Mouse (Mus musculus) layer of hippocampus, adult 11-12 months (tissue): ENCODE measurements around the gene Map1a.
A peak's percentile ranks its signal among the peaks of the same experiment; 100 is the strongest.

Source experiments
- DNase-seq: peaks from one replicate; pipeline ENCODE4 v3.0.0; 2022; ENCODE audit warnings: low spot score

Gene Map1a

DNA sequence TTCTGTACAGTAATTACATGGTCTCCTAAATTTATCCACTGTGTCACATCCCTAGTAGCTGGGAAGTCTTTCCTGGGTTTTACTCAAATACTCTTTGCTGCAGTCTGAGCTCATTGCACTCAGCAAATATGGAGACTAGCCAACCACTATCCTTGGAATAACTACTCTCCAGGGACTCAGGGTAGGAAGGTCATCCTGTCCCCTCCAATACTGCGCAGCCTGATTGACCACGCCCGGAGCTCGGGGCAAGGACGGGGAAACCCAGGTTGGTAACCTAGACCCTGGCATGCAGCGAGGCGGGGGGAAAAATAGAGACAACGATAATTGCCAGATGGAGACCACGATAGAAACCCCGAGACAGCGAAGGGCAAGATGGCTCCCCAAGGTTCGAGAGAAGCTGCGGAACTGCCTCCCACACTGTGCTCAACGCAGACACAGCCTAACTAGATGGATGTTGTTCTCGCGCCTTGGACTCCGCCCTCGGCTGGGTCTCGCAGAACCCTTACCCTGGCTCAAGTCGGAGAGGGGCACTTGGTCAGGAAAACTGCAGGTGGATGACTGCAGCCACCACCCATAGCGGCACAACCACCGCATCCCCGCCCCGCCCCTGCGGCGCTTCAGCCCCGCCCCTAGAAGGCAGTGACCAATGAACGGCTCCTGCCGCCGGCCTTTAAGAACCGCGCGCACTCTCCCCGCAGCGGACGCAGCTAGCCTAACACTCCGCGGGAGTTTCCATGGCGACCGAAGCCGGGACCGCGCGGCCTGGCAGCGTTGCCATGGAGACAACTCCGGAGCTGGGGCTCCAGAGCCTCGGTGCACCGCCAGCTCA is at the start of gene Map1a:
Map1a (plus strand) TSS at position 700 of the 829 bp plus-strand sequence.
- DNase-seq, result peak; percentile 97

GRCm38 (mm10) chr2:121244099-121244498 is 45.3 kb upstream of the Map1a start:
- peak; percentile 36 for DNase-seq

GRCm38 (mm10) chr2:121249758-121250157 is 39.6 kb upstream of the Map1a start:
- no peak for DNase-seq

DNA sequence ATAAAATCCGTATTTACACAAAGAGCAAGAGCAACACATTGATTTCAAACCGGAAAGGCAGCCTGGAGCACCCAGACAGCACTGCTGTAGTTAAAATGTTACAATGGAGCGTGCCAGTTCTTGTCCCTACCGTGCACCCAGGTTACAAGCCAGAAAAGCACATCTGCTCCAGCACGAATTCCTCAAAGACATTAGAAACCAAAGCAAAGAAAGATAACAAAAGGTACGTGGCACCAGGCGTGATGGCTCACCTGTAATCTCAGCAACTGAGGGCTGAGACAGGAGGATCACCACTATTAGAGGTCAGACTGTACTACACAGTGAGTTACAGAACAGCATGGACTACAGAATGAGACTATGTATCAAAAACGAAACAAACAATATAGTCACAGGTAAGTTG is 21.0 kb upstream of the Map1a start:
- DNase-seq, result no peak

GRCm38 (mm10) chr2:121270521-121271235 is 18.7 kb upstream of the Map1a start:
- no peak for DNase-seq

GRCm38 (mm10) chr2:121271236-121271927 is 18.0 kb upstream of the Map1a start, which contains the start of gene Trp53bp1:
Gene Trp53bp1, minus strand, starts transcription at chr2:121271407.
- DNase-seq, result peak; percentile 96

GRCm38 (mm10) chr2:121271928-121272516 is 17.4 kb upstream of the Map1a start:
- no peak for DNase-seq

GRCm38 (mm10) chr2:121287850-121288249 is 1.6 kb upstream of the Map1a start:
- DNase-seq, result no peak

DNA sequence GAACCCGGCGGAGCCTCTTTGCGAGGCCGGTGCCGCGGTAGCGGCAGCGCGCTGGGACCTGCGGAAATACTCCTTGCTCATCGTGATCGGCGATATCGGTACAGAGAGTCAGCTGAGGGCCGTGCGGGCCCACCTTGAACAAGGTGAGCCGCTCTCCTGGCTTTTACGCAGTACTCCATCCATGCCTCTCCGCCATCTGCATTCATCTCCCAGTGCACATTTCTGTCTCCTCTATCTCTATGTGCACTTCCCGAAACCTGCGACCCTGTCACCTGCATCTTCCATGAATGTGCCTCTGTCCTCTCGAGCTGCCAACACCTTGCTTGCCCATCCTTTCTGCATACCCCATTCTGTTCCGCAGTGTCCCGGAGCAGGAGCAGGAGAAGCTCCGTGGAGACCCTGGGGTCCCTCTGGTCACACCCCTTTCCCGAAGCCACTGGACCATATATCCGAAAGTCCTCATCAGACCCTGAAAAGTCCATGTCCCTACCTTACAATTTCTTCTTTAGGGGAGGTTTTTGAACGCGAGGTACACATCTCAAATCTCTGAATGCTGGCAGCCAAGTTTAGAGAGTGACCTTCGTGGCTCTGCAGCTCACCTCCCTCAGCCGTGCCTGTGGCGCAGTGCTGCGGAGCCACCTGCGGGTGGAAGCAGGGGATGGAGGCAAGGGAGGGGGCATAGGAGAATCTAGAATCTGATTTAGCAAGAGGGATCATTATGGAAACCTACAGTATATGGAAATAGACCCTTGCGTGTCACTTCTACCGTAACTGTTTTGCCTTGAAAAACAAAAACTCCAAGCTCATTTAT is 535 bp downstream of the Map1a start:
- DNase-seq, result peak; percentile 21

- no peak for DNase-seq
These were observed 3.1 kb downstream of the Map1a start for GRCm38 (mm10) chr2:121292316-121293013.

DNA sequence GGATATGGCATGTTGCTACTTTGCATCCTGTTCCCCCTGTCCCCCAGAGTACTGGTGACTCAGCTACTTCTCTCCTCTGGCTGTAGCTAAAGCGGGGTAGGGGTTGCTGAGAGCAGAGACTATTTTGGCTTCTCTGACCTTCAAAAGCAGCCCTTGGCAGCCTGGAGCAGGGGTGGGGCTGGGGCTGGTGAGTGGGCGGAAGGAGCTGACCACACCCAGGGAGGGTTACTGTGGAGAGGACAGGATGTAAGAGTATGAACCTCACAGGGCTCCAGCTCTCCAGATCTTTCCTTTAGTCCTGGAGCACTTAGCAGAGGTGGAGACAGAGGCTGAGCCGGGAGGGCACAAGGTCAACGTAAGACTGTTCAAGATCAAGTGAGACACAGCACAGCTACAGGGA is 4.8 kb downstream of the Map1a start:
- DNase-seq, result no peak

DNA sequence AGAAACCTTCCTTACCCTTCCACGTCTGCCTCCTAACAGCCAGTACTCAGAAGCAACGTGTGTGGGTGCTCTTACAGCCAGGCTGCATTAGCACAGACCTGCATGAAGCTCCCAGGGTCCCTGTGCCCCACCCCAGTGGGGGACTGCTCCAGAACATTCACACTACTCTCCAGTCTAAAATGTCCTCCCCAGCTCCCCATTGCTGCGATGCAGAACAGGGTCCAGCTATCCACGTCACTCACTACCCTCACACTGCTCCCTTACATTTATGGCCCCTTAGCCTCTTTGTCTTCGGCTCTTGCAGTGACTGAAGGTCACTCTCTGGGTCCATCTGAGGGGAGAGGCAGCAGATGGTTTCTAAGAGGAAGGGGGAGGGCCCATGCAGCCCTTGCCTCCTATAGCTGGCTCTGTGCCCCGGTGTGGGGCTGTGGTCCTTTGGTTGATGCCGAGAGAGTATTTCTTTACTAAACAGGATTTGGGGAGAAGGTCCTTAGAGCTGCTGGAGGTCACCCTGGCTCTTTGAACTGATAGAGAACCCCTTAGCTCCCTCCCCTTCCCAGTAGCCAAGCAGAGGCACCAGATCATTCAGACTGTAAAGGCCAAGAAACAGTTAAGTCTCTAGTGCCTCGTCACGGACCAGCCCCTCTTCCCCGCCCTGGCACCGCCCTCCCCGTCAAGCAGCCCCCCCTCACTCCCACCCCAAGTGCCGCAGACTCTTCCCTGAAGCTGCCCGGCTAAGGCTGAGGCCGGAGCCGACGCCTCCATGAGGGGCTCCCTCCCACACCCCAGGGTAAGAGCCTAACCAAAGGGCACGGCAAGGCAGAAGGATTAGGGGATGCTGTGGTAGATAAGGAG is 5.6 kb downstream of the Map1a start:
- peak; percentile 78 for DNase-seq

DNA sequence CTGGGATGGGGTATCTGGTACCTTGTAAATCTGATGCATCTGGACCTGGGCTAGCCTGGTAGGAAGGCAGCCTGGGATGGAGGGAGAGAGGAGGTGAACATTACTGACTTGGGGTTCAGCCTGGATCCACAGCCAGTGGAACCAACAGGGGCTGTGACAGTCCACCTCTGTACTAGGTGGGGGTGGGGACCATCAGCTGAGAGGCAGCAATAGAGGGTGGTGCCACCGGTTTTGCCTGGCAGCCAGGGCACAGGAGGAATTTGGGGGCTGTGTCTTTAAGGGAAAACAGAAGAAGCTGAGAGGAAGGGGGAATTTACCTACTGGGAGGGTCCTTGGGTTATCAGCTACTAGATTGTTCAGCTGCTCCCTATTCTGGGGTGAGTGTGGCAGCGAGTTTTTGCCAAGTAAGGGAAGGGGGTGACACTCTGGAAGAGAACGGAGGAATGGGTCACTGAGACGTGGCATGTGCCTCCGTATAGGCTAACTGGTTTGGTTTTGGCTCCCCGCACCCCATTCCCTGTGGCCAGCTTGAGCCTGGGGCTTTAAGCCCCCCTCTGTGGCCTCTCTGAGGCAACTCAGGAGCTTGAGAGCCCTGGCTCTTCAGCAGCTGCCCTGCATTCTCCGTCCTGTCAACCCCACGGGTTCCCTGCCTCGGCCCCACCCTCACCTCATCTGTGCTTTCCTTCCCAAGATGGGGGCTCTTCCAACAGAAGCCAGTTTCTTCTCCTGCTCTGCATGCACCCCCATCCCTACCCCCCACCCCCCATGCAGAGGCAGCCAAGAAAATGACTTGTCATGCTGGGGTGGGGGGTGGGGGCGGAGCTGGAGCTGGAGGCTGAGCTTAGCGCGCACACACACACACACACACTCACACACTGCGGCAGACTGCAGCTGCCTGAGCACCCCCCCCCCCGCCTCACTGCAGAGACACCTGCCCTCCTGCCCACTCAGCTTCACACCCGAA is 6.5 kb downstream of the Map1a start:
- peak; percentile 66 for DNase-seq

- no peak for DNase-seq
These were observed 7.4 kb downstream of the Map1a start for GRCm38 (mm10) chr2:121296754-121297231.

DNA sequence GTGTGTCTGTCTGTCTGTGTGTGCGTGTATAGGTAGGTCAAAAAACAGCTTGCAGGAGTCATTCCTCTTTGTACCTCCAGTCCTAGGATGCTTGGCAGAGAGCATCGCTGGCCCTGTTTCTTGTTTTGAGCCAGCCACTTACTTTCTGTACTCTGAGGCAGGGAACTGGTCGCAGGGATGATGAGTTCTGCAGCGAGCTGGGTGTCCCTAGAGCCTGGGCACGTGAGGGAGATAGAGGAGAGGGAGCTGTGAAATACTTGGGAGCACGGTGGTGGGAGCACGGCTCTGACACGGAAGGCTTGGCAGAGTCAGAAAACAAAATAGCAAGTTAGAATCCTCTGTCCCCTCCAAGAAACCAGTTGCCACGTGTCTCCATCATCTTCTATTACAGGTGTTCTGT is 8.3 kb downstream of the Map1a start:
- no peak for DNase-seq

DNA sequence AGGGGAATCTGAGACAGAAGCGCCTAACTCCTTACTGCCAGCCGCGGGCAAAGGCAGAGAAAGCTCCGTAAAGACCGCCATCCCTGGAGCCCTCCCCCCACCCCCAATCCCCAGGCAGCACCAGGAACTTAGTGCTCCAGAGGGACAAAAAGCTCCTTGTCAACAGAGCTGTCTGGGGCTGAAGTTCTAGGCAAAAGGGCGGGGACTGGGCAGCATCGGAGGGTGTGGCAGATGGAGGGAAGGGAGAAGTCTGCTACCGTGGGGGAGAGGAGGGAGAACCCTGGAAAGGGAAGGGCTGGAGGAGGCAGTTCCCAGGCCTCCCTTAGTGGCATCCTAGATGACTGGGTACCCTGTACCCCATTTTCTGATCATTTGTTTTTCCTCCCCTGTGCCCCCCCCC is 8.7 kb downstream of the Map1a start:
- DNase-seq, result no peak

DNA sequence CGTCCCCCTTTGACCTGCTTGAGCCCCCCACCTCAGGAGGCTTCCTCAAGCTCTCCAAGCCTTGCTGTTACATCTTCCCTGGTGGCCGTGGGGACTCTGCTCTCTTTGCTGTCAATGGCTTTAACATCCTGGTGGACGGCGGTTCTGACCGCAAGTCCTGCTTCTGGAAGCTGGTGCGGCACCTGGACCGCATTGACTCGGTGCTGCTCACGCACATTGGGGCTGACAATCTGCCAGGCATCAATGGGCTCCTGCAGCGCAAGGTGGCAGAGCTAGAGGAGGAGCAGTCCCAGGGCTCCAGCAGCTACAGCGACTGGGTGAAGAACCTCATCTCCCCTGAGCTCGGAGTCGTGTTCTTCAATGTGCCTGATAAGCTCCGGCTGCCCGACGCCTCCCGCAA is 10.1 kb downstream of the Map1a start:
- no peak for DNase-seq

GRCm38 (mm10) chr2:121300036-121300435 is 10.6 kb downstream of the Map1a start:
- DNase-seq, result no peak
